Mouse (Mus musculus) testis, adult 2 months (tissue): Measurements from ENCODE around the gene Gm4353. TPM values are rescaled to one million over a fixed set of nuclear protein-coding genes. Genes with fewer than 3 reads are reported as not detected.
A peak's percentile ranks its signal among the peaks of the same experiment; 100 is the strongest.

Experiments used
- H3K27ac ChIP-seq: fragments of 200-500 bp; 2 replicates; pipeline ENCODE4 v1.5.1; 2012; ENCODE audit warnings: low read depth, low read length; ENCODE audit not compliant: control insufficient read depth, insufficient read depth
- H3K27me3 ChIP-seq: fragments of 200-500 bp; 2 replicates; pipeline ENCODE4 v1.6.1; 2012; ENCODE audit warnings: mild to moderate bottlenecking, low read length, moderate library complexity; ENCODE audit not compliant: control insufficient read depth, insufficient read depth
- H3K36me3 ChIP-seq: fragments of 200-500 bp; 2 replicates; pipeline ENCODE4 v1.6.1; 2012; ENCODE audit warnings: mild to moderate bottlenecking, low read length; ENCODE audit not compliant: control insufficient read depth, insufficient read depth
- H3K4me1 ChIP-seq: fragments of 200-500 bp; 2 replicates; pipeline ENCODE4 v1.6.1; 2012; ENCODE audit warnings: low read length; ENCODE audit not compliant: control insufficient read depth, insufficient read depth
- H3K4me3 ChIP-seq: fragments of 200-500 bp; 2 replicates; pipeline ENCODE4 v1.5.1; 2012; ENCODE audit warnings: low read depth, mild to moderate bottlenecking, low read length, moderate library complexity, mixed read lengths; ENCODE audit not compliant: control insufficient read depth
- CTCF ChIP-seq: fragments of 200-500 bp; IDR thresholded peaks from 2 replicates; pipeline ENCODE4 v1.5.1; 2012; ENCODE audit warnings: low read depth, mild to moderate bottlenecking, inconsistent platforms, low read length, moderate library complexity; ENCODE audit not compliant: control insufficient read depth, insufficient read depth, insufficient replicate concordance
- POLR2A ChIP-seq: fragments of 200-500 bp; IDR thresholded peaks from 2 replicates; pipeline ENCODE4 v1.6.1; 2012; ENCODE audit warnings: low read depth, mild to moderate bottlenecking, inconsistent platforms, low read length, moderate library complexity; ENCODE audit not compliant: control insufficient read depth
- polyA plus RNA-seq: library from polyadenylated mRNA; depleted of rRNA; stranded (reverse); fragments of >200 nt; gene quantifications from 2 replicates; pipeline ENCODE4 v1.2.3, GENCODE M21; 2012

The Gm4353 gene
- polyA plus RNA-seq, 1 experiment: 1.6 TPM

DNA sequence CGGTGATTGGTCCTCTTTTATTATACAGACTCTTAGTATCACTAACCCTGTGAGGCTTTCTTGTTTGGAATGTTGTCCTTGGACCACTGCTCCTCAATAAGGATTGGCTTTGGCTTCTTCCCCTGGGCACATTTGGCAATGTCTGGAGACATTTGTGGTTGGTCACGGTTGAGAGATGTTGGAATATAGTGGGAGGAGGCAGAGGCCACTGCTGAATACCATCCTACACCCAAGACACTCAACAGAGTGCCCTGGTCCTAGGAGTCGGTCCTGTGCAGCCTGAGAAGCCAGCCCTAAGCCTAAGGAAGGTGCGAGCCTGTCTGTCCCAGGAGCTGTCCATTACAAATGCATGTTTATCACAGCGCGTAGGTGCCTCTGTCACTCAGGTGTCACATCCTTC, 27.1 kb upstream of the Gm4353 start:
- Histone ChIP-seq H3K36me3 (no peaks in the 10 kb centered on the region), H3K4me3 (no peak overlapping the region), H3K27ac (no peak overlapping the region), H3K4me1 (no peaks in the 10 kb centered on the region), H3K27me3 (no peaks in the 10 kb centered on the region)
- no peak for TF ChIP-seq CTCF
- no peak for TF ChIP-seq POLR2A

DNA sequence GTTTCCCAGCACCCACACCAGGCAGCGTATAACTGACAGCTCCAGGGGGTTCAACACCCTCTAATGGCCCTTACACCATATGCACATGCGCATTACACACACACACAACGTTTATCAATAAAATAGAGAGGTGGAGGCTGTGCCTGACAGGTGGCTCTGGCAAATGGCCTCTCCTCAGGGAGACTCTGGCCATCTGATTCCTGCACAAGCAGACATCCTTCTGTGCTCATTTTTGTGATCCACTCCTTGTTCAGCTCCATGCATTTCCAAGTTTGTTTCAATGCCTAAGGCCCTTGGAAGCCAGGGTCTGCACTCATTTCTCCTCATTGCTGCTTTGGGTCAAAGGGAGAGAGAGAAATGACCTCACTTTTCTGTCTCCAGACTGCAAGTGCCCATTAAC, 26.2 kb upstream of the Gm4353 start:
- no peaks in the 10 kb centered on the region for H3K36me3 ChIP-seq
- no peak for TF ChIP-seq CTCF
- TF ChIP-seq POLR2A: no peak

DNA sequence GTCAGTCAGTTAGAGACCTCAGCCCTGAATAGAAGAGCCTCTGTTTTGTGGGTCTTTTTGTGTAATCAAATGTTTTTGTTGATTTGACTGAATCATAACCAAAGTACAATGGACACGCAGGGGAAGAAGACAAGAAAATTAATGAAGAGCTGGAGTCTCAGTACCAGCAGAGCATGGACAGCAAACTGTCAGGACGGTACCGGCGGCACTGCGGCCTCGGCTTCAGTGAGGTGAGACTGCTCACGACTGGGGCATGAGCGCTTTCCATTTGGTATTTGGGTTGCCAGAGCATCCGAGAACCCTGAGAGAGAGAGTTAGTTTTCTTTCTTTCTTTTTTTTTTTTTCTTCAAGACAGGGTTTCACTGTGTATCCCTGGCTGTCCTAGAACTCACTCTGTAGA, 18.7 kb upstream of the Gm4353 start:
- no peak for TF ChIP-seq CTCF
- no peak for TF ChIP-seq POLR2A
- H3K36me3 ChIP-seq: peaks cover 1% of the 10 kb centered on the region

More for the DNA sequence above, 26.2 kb upstream of the Gm4353 start:
- Histone ChIP-seq H3K4me3 (no peak overlapping the region), H3K4me1 (no peaks in the 10 kb centered on the region), H3K27ac (no peak overlapping the region), H3K27me3 (no peaks in the 10 kb centered on the region)

DNA sequence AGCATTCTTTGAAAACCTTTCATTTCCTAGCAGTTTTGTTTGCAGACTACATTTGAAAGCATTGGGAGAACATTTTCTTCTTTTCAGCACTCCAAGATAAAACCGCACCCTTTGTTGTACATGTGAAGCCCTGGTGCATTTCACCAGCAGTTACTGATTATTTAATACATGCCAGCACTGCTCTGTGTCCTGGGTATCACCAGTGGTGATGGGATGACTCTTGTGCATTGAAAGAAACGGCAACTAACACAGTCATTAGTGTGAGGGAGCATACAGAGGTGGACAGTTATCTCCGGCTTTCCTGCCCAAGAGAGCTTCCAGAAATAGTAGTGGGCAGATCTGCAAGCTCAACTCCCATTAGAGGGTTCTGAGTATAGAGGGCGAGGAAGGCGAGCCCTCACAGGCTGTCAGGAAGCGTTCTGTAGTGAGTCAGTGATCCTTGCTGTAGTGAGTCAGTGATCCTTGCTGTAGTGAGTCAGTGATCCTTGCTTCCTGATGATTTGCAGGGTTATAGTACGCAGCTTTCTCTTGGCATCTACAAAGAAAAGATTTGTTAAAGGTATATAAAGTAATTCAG, 15.6 kb upstream of the Gm4353 start:
- Histone ChIP-seq H3K36me3 (peaks cover 1% of the 10 kb centered on the region), H3K4me3 (no peak overlapping the region), H3K4me1 (no peaks in the 10 kb centered on the region), H3K27me3 (no peaks in the 10 kb centered on the region), H3K27ac (no peak overlapping the region)
- TF ChIP-seq CTCF: no peak
- no peak for TF ChIP-seq POLR2A

More for the DNA sequence above, 18.7 kb upstream of the Gm4353 start:
- H3K4me3 ChIP-seq: no peak overlapping the region
- no peaks in the 10 kb centered on the region for H3K4me1 ChIP-seq
- no peak overlapping the region for H3K27ac ChIP-seq
- H3K27me3 ChIP-seq: no peaks in the 10 kb centered on the region

DNA sequence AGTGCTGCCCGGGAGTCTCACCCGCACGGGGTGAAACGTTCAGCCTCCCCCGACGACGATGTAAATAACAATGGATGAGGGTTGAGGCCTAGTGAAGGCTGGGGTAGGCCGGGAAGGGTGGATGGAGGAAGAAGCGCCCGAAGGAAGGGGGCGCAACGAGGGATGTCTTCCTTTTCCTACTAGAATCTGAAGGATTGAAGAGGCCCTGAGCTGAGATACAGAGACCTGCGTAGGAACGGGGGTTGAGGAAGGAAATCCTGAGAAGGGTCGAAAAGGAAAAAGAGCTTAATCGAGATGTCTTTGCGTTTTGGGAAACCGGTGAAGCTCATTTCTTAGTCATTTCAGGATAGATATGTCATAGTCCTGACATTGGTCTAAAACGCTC, 9.0 kb upstream of the Gm4353 start:
- H3K36me3 ChIP-seq: no peaks in the 10 kb centered on the region
- peak overlapping the region; percentile 99 for H3K27ac ChIP-seq
- H3K4me3 ChIP-seq: peak overlapping the region; percentile 99
- TF ChIP-seq CTCF (no peak), POLR2A (no peak)
- H3K27me3 ChIP-seq: no peaks in the 10 kb centered on the region
- H3K4me1 ChIP-seq: peaks cover 2% of the 10 kb centered on the region; the same call in 1 of the 2 replicates

DNA sequence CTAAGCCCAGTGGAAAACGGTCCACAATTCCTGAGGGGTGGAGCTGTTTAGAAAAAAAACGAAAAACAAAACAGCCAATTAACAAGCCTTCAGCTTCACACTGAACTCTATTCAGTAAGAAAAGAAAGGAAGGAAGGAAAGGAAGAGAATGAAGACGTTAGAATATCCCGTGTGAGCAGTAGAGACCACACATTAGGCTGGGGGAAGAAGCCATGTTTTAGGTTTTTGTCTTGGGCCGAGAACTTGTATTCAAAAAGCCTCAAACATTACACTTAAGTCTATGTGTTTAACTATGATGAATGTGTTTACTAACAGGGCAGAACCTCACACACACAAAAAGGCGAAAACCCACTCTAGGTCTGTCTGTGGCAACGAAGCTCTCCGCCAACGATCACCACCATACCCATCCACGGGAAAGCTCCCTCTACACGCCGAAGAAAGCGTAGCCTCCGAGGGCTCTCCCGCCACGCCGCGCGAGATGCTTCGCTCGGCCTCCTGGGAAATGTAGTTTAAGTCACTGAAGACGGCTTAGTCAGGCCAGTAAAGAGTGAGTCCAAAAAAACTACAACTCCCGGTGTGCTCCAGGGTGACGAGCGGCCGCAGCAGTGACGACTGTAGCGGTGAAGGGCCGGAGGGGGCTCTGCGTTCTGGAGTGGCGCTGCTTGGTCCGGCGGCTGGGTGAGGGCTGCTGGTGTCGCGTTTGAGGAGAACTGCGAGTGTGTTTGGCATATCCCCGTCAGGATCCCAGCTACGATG, 8.5 kb upstream of the Gm4353 start:
- no peaks in the 10 kb centered on the region for H3K27me3 ChIP-seq

DNA sequence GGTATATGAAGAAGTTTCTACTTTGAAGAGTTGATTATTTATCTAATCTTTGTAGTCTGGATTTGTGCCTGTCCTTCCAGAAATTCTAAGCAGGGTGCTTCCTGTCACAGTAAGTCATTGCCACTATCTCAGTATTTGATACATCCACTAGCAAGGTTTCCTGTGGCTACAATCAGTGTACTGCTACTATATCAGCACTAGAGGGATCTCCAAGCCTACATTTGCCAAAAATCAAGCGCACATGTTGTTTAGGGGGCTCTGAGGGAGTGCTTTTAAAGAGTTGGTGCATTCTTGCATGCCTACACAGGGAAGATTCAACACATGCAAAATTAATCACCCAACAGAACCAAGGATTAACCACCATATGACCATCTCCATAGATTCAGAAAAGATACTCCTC, 23.7 kb downstream of the Gm4353 start:
- Histone ChIP-seq H3K27ac (no peak overlapping the region), H3K36me3 (no peaks in the 10 kb centered on the region), H3K27me3 (no peaks in the 10 kb centered on the region), H3K4me3 (no peak overlapping the region), H3K4me1 (no peaks in the 10 kb centered on the region)
- TF ChIP-seq POLR2A (no peak), CTCF (no peak)

More for the DNA sequence above, 8.5 kb upstream of the Gm4353 start:
- peaks cover 2% of the 10 kb centered on the region; the same call in 1 of the 2 replicates for H3K4me1 ChIP-seq
- peak overlapping the region; percentile 99 for H3K4me3 ChIP-seq
- H3K27ac ChIP-seq: peak overlapping the region; percentile 99
- TF ChIP-seq CTCF (peak; percentile 24; the same call in 1 of the 2 replicates), POLR2A (peak; percentile 99)
- H3K36me3 ChIP-seq: no peaks in the 10 kb centered on the region
